Mouse (Mus musculus) lung, postnatal 0 days (tissue): Measurements from ENCODE around the gene Nqo2. TPM values are rescaled to one million over a fixed set of nuclear protein-coding genes. Genes with fewer than 3 reads are reported as not detected.

Experiments used
- ATAC-seq: fragments of 200-750 bp; cut with Nextera tagmentation; 2 replicates; pipeline ENCODE4 v1.8.0; 2017; ENCODE audit warnings: moderate library complexity
- DNase-seq: peaks from one replicate; pipeline ENCODE4 v3.0.0-alpha.2; 2016; ENCODE audit warnings: low spot score
- H3K27ac ChIP-seq: fragments of 300-500 bp; sonication (generic); 2 replicates; pipeline ENCODE4 v1.5.1; 2014; ENCODE audit warnings: antibody characterized with exemption, mild to moderate bottlenecking, low read length, mixed read lengths
- H3K27me3 ChIP-seq: fragments of 300-500 bp; sonication (generic); replicated peaks from 2 replicates; pipeline ENCODE4 v1.6.1; 2014; ENCODE audit warnings: low read length, mixed read lengths; ENCODE audit not compliant: insufficient read depth
- H3K36me3 ChIP-seq: fragments of 300-500 bp; sonication (generic); 2 replicates; pipeline ENCODE4 v1.6.1; 2014; ENCODE audit warnings: low read length, mixed read lengths; ENCODE audit not compliant: insufficient read depth
- H3K4me1 ChIP-seq: fragments of 300-500 bp; sonication (generic); 2 replicates; pipeline ENCODE4 v1.6.1; 2014; ENCODE audit warnings: antibody characterized with exemption, low read depth, low read length, mixed read lengths; ENCODE audit not compliant: insufficient read depth
- H3K4me2 ChIP-seq: fragments of 300-500 bp; sonication (generic); replicated peaks from 2 replicates; pipeline ENCODE4 v1.6.1; 2014; ENCODE audit warnings: low read depth, mild to moderate bottlenecking, low read length, moderate library complexity, mixed read lengths
- H3K4me3 ChIP-seq: fragments of 300-500 bp; sonication (generic); 2 replicates; pipeline ENCODE4 v1.5.1; 2014; ENCODE audit warnings: low read depth, low read length
- H3K9ac ChIP-seq: fragments of 300-500 bp; sonication (generic); replicated peaks from 2 replicates; pipeline ENCODE4 v1.6.1; 2014; ENCODE audit warnings: low read depth, mild to moderate bottlenecking
- H3K9me3 ChIP-seq: fragments of 300-500 bp; sonication (generic); 2 replicates; pipeline ENCODE4 v1.6.1; 2016; ENCODE audit warnings: low read length, mixed read lengths
- CTCF ChIP-seq: IDR thresholded peaks from 2 replicates; pipeline ENCODE4 v1.5.1; 2016; ENCODE audit warnings: antibody characterized with exemption, mild to moderate bottlenecking
- EP300 ChIP-seq: IDR thresholded peaks from 2 replicates; pipeline ENCODE4 v1.6.1; 2016; ENCODE audit warnings: antibody characterized with exemption, mild to moderate bottlenecking, control low read depth
- WGBS: fragments of 180-500 bp; shearing (Covaris S2); extraction: QIAGEN DNeasy Blood & Tissue Kit; methylation state at CpG from one replicate; pipeline ENCODE4 v1.1.7; 2014; 5-methylcytosine and 5-hydroxymethylcytosine counted together
- polyA plus RNA-seq: library from polyadenylated mRNA; unstranded; fragments of >200 nt; fragmentation: Nextera tagmentation; extraction: Ambion mirVana; gene quantifications from 2 replicates; pipeline ENCODE4 v1.2.1, GENCODE M21; 2015

Nqo2 gene
- polyA plus RNA-seq, 1 experiment from 2014 or later: 18.4 TPM

DNA sequence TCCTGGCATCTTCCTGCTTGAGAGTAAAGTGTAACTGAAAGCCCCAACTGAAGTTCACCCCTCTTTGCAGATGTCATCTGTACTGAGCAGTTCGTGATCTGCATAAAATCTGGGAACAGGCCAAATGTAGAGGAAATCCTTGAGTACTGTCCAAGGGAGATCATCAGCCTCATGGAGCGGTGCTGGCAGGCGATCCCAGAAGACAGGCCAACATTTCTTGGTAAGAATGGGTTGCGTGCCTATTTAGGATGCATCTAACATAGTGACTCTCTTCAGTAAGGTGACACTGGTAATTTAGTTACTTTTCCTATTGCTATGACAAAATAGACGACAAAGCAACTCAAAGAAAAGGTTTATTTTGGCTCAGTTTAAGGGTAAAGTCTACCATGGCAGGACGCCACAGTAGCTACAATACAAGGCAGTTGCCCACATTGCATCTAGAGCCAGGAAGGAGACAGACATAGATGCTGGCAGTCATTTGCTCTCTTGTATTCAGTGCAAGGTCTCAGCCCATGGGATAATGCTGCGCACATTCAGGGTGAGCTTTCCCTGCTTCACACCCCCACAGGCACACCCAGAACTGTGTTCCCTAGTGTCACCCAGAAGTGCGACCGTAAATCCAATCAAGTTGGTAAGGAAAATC, 52.6 kb downstream of the Nqo2 start:
- Histone ChIP-seq H3K9ac (no peak overlapping the region), H3K27ac (no peak overlapping the region), H3K27me3 (no peaks in the 10 kb centered on the region), H3K9me3 (no peaks in the 10 kb centered on the region), H3K4me3 (no peak overlapping the region), H3K4me2 (no peak overlapping the region), H3K36me3 (peaks cover 49% of the 10 kb centered on the region; the same call in 1 of the 2 replicates), H3K4me1 (no peaks in the 10 kb centered on the region)
- WGBS: 83% methylated on average over 9 of the region's 9 CpGs
- TF ChIP-seq EP300 (no peak), CTCF (no peak)
- ATAC-seq (no peak), DNase-seq (peak; percentile 39)

DNA sequence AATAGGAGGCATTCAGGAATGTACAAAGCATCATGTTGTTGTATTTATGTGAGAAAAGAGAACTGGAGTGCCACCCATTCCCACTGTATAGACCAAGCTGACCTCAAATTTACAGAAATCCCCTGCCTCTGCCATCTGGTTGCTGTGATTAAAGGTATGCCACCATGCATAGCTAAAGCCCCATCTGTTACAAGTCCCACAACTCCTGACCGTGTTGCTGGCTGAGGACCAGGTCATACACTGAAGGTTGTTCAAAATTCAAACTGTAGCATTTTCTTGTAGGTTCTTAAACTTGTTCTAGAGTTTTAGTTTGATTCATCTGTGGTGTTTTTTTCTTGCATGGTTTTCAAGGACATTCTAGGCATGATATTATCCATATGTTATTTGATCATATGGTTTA, 54.0 kb downstream of the Nqo2 start:
- TF ChIP-seq CTCF (no peak), EP300 (no peak)
- 86% methylated on average over 1 of the region's 1 CpGs for WGBS
- ATAC-seq: no peak
- peaks cover 49% of the 10 kb centered on the region; the same call in 1 of the 2 replicates for H3K36me3 ChIP-seq
- H3K4me2 ChIP-seq: no peak overlapping the region
- no peak for DNase-seq
- H3K27me3 ChIP-seq: no peaks in the 10 kb centered on the region
- no peak overlapping the region for H3K9ac ChIP-seq
- H3K9me3 ChIP-seq: no peaks in the 10 kb centered on the region
- H3K4me3 ChIP-seq: no peak overlapping the region
- H3K27ac ChIP-seq: no peak overlapping the region
- H3K4me1 ChIP-seq: no peaks in the 10 kb centered on the region

DNA sequence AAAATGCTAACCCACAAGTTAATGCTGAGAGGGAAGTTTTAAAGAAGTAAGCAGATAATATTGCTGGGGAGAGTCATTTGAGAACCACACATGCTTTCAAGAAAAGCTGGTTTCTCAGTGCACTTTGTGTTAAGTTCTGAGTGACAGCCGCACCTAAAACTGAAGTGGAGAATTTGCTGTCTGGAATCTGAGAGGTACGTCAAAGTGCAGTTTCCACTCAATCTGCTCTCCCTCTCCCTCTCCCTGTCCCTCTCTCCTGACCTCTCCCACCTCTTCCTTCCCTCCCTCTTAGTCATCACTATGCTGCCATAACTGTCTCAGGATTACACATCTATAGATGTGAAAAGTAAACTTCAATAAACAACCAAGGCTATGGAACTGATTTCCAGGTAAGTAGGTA, 57.5 kb downstream of the Nqo2 start:
- TF ChIP-seq EP300 (0 out of 2 replicates have a peak, but pooled peaks have one; percentile 15), CTCF (no peak)
- H3K9me3 ChIP-seq: no peaks in the 10 kb centered on the region
- H3K36me3 ChIP-seq: peaks cover 30% of the 10 kb centered on the region
- peak; percentile 75 for DNase-seq
- no peaks in the 10 kb centered on the region for H3K4me1 ChIP-seq
- H3K27ac ChIP-seq: no peak overlapping the region
- no peaks in the 10 kb centered on the region for H3K27me3 ChIP-seq
- peak; percentile 69 for ATAC-seq
- no peak overlapping the region for H3K4me2 ChIP-seq
- no peak overlapping the region for H3K4me3 ChIP-seq
- WGBS: 47% methylated on average over 2 of the region's 2 CpGs
- no peak overlapping the region for H3K9ac ChIP-seq

DNA sequence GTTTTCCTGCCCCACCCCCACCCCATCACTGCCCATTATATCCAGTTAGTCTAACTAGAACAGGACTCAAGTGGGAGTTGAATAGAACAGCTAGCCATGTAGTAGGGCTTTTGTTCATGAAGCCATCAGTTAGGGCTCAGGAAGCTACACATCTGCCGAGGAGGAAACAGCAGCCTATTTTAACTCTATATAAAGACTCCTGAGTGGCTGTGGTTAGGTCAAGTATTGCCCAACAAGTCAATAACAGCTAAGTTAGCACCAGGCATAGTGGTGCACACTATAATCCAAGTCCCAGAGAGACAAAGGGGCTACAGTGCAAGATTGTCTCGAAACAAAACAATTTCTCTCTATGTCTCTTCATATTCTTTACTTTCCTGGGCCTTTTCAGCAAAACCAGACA, 67.6 kb downstream of the Nqo2 start:
- H3K27ac ChIP-seq: no peak overlapping the region
- DNase-seq (no peak), ATAC-seq (no peak)
- no peaks in the 10 kb centered on the region for H3K27me3 ChIP-seq
- WGBS: 65% methylated on average over 2 of the region's 2 CpGs
- H3K9me3 ChIP-seq: no peaks in the 10 kb centered on the region
- no peak overlapping the region for H3K9ac ChIP-seq
- no peak overlapping the region for H3K4me2 ChIP-seq
- TF ChIP-seq CTCF (no peak), EP300 (no peak)
- peaks cover 35% of the 10 kb centered on the region for H3K36me3 ChIP-seq
- H3K4me3 ChIP-seq: no peak overlapping the region
- H3K4me1 ChIP-seq: no peaks in the 10 kb centered on the region

DNA sequence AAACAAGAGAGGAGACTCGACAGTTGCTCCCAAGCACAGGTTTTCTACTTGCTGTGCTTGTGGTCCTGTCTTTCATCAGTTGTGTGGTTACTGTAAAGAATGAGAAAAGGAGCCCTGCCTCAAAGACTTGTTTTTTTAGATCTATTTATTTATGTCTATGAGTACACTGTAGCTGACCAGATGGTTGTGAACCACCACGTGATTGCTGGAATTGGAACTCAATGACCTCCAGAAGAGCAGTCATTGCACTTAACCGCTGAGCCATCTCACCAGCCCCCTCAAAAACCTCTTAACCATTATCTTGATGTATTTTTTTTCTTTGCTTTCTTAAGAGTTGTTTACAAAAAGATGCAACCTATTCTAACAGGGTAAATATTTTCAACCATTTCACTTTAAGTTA, 70.9 kb downstream of the Nqo2 start:
- no peak for ATAC-seq
- peaks cover 16% of the 10 kb centered on the region; the same call in 1 of the 2 replicates for H3K36me3 ChIP-seq
- no peak overlapping the region for H3K27ac ChIP-seq
- DNase-seq: no peak
- H3K4me2 ChIP-seq: no peak overlapping the region
- H3K9me3 ChIP-seq: no peaks in the 10 kb centered on the region
- WGBS: 51% methylated on average over 3 of the region's 3 CpGs
- H3K9ac ChIP-seq: no peak overlapping the region
- no peaks in the 10 kb centered on the region for H3K27me3 ChIP-seq
- H3K4me3 ChIP-seq: no peak overlapping the region
- H3K4me1 ChIP-seq: peaks cover 5% of the 10 kb centered on the region; the same call in 1 of the 2 replicates
- no peak for TF ChIP-seq CTCF
- TF ChIP-seq EP300: no peak

DNA sequence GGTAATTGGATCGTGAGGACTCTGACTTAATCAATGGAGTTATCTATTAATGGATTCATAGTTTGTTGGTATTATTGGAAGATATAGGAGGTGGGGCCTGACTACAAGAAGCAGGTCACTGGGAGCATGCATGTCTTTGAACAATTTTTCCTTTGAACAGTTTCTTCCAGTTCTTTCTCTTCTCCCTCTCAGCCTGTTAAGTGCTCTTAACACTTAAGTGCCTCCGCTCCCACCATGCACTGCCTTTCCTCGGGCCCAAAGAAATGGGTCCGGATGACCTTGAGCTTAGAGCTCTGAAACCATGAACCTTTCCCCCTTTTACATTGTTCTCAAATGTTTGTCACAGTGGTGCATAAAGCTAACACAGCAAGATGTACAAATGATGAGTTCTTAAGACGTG, 72.2 kb downstream of the Nqo2 start:
- no peaks in the 10 kb centered on the region for H3K27me3 ChIP-seq
- no peak overlapping the region for H3K4me3 ChIP-seq
- H3K9me3 ChIP-seq: no peaks in the 10 kb centered on the region
- H3K27ac ChIP-seq: peak overlapping the region; percentile 85
- peaks cover 7% of the 10 kb centered on the region; the same call in 1 of the 2 replicates for H3K36me3 ChIP-seq
- H3K4me1 ChIP-seq: peaks cover 5% of the 10 kb centered on the region; the same call in 1 of the 2 replicates
- no peak overlapping the region for H3K4me2 ChIP-seq
- no peak for TF ChIP-seq CTCF
- TF ChIP-seq EP300: no peak
- no peak overlapping the region for H3K9ac ChIP-seq
- DNase-seq (peak; percentile 56), ATAC-seq (peak; percentile 42)
- WGBS: 45% methylated on average over 5 of the region's 5 CpGs
